Mouse (Mus musculus): ENCODE measurements around the gene Clk1.

DNA sequence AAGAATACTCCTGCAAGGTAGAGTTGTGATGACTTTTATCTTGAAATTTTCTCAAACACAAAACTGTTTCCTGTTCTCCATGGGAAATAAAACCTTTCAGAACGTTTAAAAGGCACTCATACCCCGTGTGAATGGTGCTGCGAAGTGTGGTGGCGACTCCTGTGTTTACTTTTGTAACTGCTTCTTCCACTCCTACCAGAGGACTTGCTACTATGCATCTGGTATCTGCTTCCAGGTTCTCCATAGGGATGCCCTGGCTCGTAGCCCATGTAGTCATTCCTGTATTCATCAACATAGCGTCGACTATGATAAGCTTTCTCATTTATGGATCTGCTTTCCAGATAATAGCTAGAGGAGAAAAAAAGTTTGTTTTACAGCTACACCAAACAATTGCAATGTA lies 2.9 kb downstream of the Clk1 start:
- TF ChIP-seq GATA1 (IDR thresholded peaks at IDR 0.05; ENCODE audit: borderline replicate concordance, low read length) (no peak), FLI1 (IDR thresholded peaks at IDR 0.05; ENCODE audit: low read length) (no peak)
